Mouse (Mus musculus) T-helper 2 cell (primary cell): ENCODE results near the gene Soga1.

Source experiments
- in situ Hi-C: fragments of 300-600 bp; cut with MboI, MseI; formaldehyde crosslinking; loops from one replicate; pipeline ENCODE4 v1.15.1; 2025; ENCODE audit warnings: high pct_unique_total_duplicates

Gene Soga1

GRCm38 (mm10) chr2:157039900-157040648 lies 39.0 kb downstream of the Soga1 start:
- in situ Hi-C loops, result no loop called here

- in situ Hi-C loops, result no loop called here
Measured at GRCm38 (mm10) chr2:157037303-157037702, 41.8 kb downstream of the Soga1 start.

GRCm38 (mm10) chr2:157036400-157036799 lies 42.7 kb downstream of the Soga1 start:
- in situ Hi-C loops, result no loop called here

GRCm38 (mm10) chr2:157035371-157035770 lies 43.7 kb downstream of the Soga1 start:
- in situ Hi-C loops, result no loop called here

- in situ Hi-C loops, result no loop called here
Measured at GRCm38 (mm10) chr2:157030804-157031203, 48.2 kb downstream of the Soga1 start.

GRCm38 (mm10) chr2:157028261-157028660 lies 50.8 kb downstream of the Soga1 start:
- in situ Hi-C loops, result no loop called here

GRCm38 (mm10) chr2:157027106-157028008 lies 51.7 kb downstream of the Soga1 start:
- in situ Hi-C loops, result no loop called here

GRCm38 (mm10) chr2:157021156-157021555 lies 57.9 kb downstream of the Soga1 start:
- in situ Hi-C loops, result no loop called here

- in situ Hi-C loops, result no loop called here
Measured at GRCm38 (mm10) chr2:157019228-157019627, 59.8 kb downstream of the Soga1 start.

GRCm38 (mm10) chr2:157016529-157017270 lies 62.4 kb downstream of the Soga1 start:
- in situ Hi-C loops, result no loop called here

- in situ Hi-C loops, result no loop called here
Measured at GRCm38 (mm10) chr2:157012341-157012740, 66.7 kb downstream of the Soga1 start.

GRCm38 (mm10) chr2:157010634-157011310 lies 68.3 kb downstream of the Soga1 start:
- in situ Hi-C loops, result no loop called here

GRCm38 (mm10) chr2:157010121-157010520 lies 68.9 kb downstream of the Soga1 start:
- in situ Hi-C loops, result no loop called here

GRCm38 (mm10) chr2:157008509-157008908 lies 70.5 kb downstream of the Soga1 start:
- in situ Hi-C loops, result loop anchor here (5.0 kb wide), 1 partner anchor 461 kb away; the partner anchor contains the start of gene Aar2

GRCm38 (mm10) chr2:157007234-157007596 lies 71.8 kb downstream of the Soga1 start:
- in situ Hi-C loops, result loop anchor here (5.0 kb wide), 1 partner anchor 460 kb away; the partner anchor contains the start of gene Aar2

- in situ Hi-C loops, result loop anchor here (5.0 kb wide), 1 partner anchor 459 kb away; the partner anchor contains the start of gene Aar2
Measured at GRCm38 (mm10) chr2:157006511-157007233, 72.4 kb downstream of the Soga1 start, which contains the start of gene Dsn1. Dsn1 (minus strand) TSS chr2:157007154.

GRCm38 (mm10) chr2:157002321-157002720 lies 76.7 kb downstream of the Soga1 start:
- in situ Hi-C loops, result no loop called here

GRCm38 (mm10) chr2:156998263-156998662 lies 80.8 kb downstream of the Soga1 start:
- in situ Hi-C loops, result loop anchor here (10.0 kb wide), 1 partner anchor 207 kb away; the partner anchor contains the start of gene Rbl1

- in situ Hi-C loops, result loop anchor here (10.0 kb wide), 1 partner anchor 208 kb away; the partner anchor contains the start of gene Rbl1
Measured at GRCm38 (mm10) chr2:156996576-156996975, 82.5 kb downstream of the Soga1 start.
